Mouse (Mus musculus) megakaryocyte, adult 5-6 weeks (primary cell): ENCODE measurements around the gene Poldip2. TPM values are rescaled to one million over a fixed set of nuclear protein-coding genes. Genes with fewer than 3 reads are reported as not detected.

Source experiments
- total RNA-seq, 2 experiments: library from RNA; stranded (forward) in 1 of 2; stranded (reverse) in 1 of 2; fragments of 153-499, 151-499 nt in 1 of 2; fragments of 221-1000, 200-1000 nt in 1 of 2; gene quantifications; 2 replicates each; pipeline versions ENCODE4 v1.2.3 to v1.2.4; 2015 to 2017

Gene Poldip2
- total RNA-seq, 2 experiments from 2014 or later: 22.4 to 23.1 TPM

Other genes starting within 250 kb of the Poldip2 start
- gene BC030499, start 221.4 kb upstream of the Poldip2 start, total RNA-seq (2015): 0.56 TPM in 1 of 2 replicates, not detected in the other
- 0.18 and 0.77 TPM in 2 replicates for gene BC030499, start 221.4 kb upstream of the Poldip2 start, total RNA-seq (2017)
- gene Spag5, start 210.7 kb upstream of the Poldip2 start, total RNA-seq (2015): 23.6 and 31.6 TPM in 2 replicates
- 60.7 and 63.2 TPM in 2 replicates for gene Spag5, start 210.7 kb upstream of the Poldip2 start, total RNA-seq (2017)
- gene Aldoc, start 189.2 kb upstream of the Poldip2 start, total RNA-seq (2015): 0.62 and 1.7 TPM in 2 replicates
- 1.0 and 1.6 TPM in 2 replicates for gene Aldoc, start 189.2 kb upstream of the Poldip2 start, total RNA-seq (2017)
- 31.8 and 33.5 TPM in 2 replicates for gene Pigs, start 183.8 kb upstream of the Poldip2 start, total RNA-seq (2015)
- gene Pigs, start 183.8 kb upstream of the Poldip2 start, total RNA-seq (2017): 21.5 and 22.4 TPM in 2 replicates
- gene Unc119, start 168.7 kb upstream of the Poldip2 start, total RNA-seq (2015): 94.0 and 96.6 TPM in 2 replicates
- 54.2 and 56.7 TPM in 2 replicates for gene Unc119, start 168.7 kb upstream of the Poldip2 start, total RNA-seq (2017)
- not detected in 2 replicates for gene Foxn1, start 125.6 kb upstream of the Poldip2 start, total RNA-seq (2015)
- not detected in 2 replicates for gene Foxn1, start 125.6 kb upstream of the Poldip2 start, total RNA-seq (2017)
- 0.51 TPM in 1 of 2 replicates, not detected in the other for gene Slc13a2, start 90.0 kb upstream of the Poldip2 start, total RNA-seq (2015)
- gene Slc13a2, start 90.0 kb upstream of the Poldip2 start, total RNA-seq (2017): not detected in 2 replicates
- gene Slc46a1, start 46.5 kb upstream of the Poldip2 start, total RNA-seq (2015): 0.46 TPM in 1 of 2 replicates, not detected in the other
- 0.33 and 0.77 TPM in 2 replicates for gene Slc46a1, start 46.5 kb upstream of the Poldip2 start, total RNA-seq (2017)
- 0.23 TPM in 1 of 2 replicates, not detected in the other for gene Sarm1, start 14.4 kb upstream of the Poldip2 start, total RNA-seq (2015)
- not detected in 2 replicates for gene Sarm1, start 14.4 kb upstream of the Poldip2 start, total RNA-seq (2017)
- gene Vtn, start 13.1 kb upstream of the Poldip2 start, total RNA-seq (2015): not detected in 2 replicates
- gene Vtn, start 13.1 kb upstream of the Poldip2 start, total RNA-seq (2017): not detected in 2 replicates
- not detected in 2 replicates for gene Sebox, start 8.7 kb upstream of the Poldip2 start, total RNA-seq (2015)
- gene Sebox, start 8.7 kb upstream of the Poldip2 start, total RNA-seq (2017): not detected in 2 replicates
- 18.5 and 24.4 TPM in 2 replicates for gene Tmem199, start within 50 bp of the Poldip2 start, total RNA-seq (2015)
- 26.1 and 27.3 TPM in 2 replicates for gene Tmem199, start within 50 bp of the Poldip2 start, total RNA-seq (2017)
- 13.2 and 13.4 TPM in 2 replicates for gene Tnfaip1, start 24.1 kb downstream of the Poldip2 start, total RNA-seq (2015)
- 6.8 and 10.2 TPM in 2 replicates for gene Tnfaip1, start 24.1 kb downstream of the Poldip2 start, total RNA-seq (2017)
- 80.0 and 89.7 TPM in 2 replicates for gene Ift20, start 24.2 kb downstream of the Poldip2 start, total RNA-seq (2015)
- gene Ift20, start 24.2 kb downstream of the Poldip2 start, total RNA-seq (2017): 96.0 and 119 TPM in 2 replicates
- gene Tmem97, start 38.6 kb downstream of the Poldip2 start, total RNA-seq (2015): 24.9 and 25.6 TPM in 2 replicates
- gene Tmem97, start 38.6 kb downstream of the Poldip2 start, total RNA-seq (2017): 12.2 and 18.0 TPM in 2 replicates
- gene Nlk, start 185.2 kb downstream of the Poldip2 start, total RNA-seq (2015): 13.9 and 14.0 TPM in 2 replicates
- 22.2 and 29.6 TPM in 2 replicates for gene Nlk, start 185.2 kb downstream of the Poldip2 start, total RNA-seq (2017)
- 21.3 and 25.6 TPM in 2 replicates for gene Ccnq, start 239.5 kb downstream of the Poldip2 start, total RNA-seq (2015)
- 15.1 and 22.5 TPM in 2 replicates for gene Ccnq, start 239.5 kb downstream of the Poldip2 start, total RNA-seq (2017)